Mouse (Mus musculus) embryonic fibroblast, embryonic 13.5 days (primary cell): ENCODE results near the gene Spr.

Experiments
- CTCF ChIP-seq: IDR thresholded peaks from 2 replicates; pipeline ENCODE4 v1.5.1; 2011; ENCODE audit warnings: mild to moderate bottlenecking, control low read depth, low read length, moderate library complexity, borderline replicate concordance; ENCODE audit not compliant: insufficient read depth
- POLR2A ChIP-seq: IDR thresholded peaks from 2 replicates; pipeline ENCODE4 v1.6.1; 2011; ENCODE audit warnings: low read depth, mild to moderate bottlenecking, control low read depth, low read length, moderate library complexity

- TF ChIP-seq CTCF = no peak
- TF ChIP-seq POLR2A = no peak
Observed at GRCm38 (mm10) chr6:85147636-85148035, 10.1 kb upstream of the Spr start.
